Mouse (Mus musculus) Patski (cell line): ENCODE measurements around the gene Kmt2d. TPM values are rescaled to one million over a fixed set of nuclear protein-coding genes. Genes with fewer than 3 reads are reported as not detected.

Experiments used
- ATAC-seq: fragments of 100-300 bp; one replicate; pipeline ENCODE4 v1.8.0; 2021
- CTCF ChIA-PET: fragments of 350-600 bp; sonication (Branson Sonifier 250); formaldehyde crosslinking; loops from one replicate; lab custom pipeline; 2022; ENCODE audit warnings: inconsistent platforms; lab: Charles Lee
- POLR2A ChIA-PET: fragments of 350-600 bp; sonication (Branson Sonifier 250); formaldehyde crosslinking; loops from one replicate; lab custom pipeline; 2022; ENCODE audit warnings: antibody characterized with exemption, inconsistent platforms; lab: Charles Lee
- DNase-seq: peaks from one replicate; pipeline ENCODE4 v3.0.0-alpha.2; 2011; ENCODE audit warnings: low read depth, low spot score
- H3K27me3 ChIP-seq: fragments of 371-371 bp; one replicate; pipeline ENCODE4 v1.5.1; 2021
- CTCF ChIP-seq: fragments of 100-300 bp; IDR thresholded peaks from one replicate; pipeline ENCODE4 v1.5.1; 2021
- in situ Hi-C: fragments of 300-500 bp; cut with MboI; formaldehyde crosslinking; loops from 3 replicates; pipeline ENCODE4 v1.11.1; 2018; ENCODE audit warnings: low pct_unique_long_range_greater_than_20kb, mixed read lengths
- polyA plus RNA-seq: library from polyadenylated mRNA; unstranded; gene quantifications from one replicate; pipeline ENCODE4 v1.2.3, GENCODE M21; 2021

Gene Kmt2d
- polyA plus RNA-seq, 1 experiment from 2014 or later: 29.6 TPM

- no peak for DNase-seq
- ChIA-PET POLR2A (interaction anchor here (2.5 kb wide), 1 partner anchor 59 kb away, joined by 9 read pairs; no protein-coding TSS in a partner anchor), CTCF (no interaction called here)
- in situ Hi-C loops: no loop called here
- no peak for TF ChIP-seq CTCF
- no peaks in the 10 kb centered on the region for H3K27me3 ChIP-seq
- no peak for ATAC-seq
Observed at GRCm38 (mm10) chr15:98870179-98871069, 580 bp downstream of the Kmt2d start.

GRCm38 (mm10) chr15:98869342-98870178 is 1.4 kb downstream of the Kmt2d start:
- TF ChIP-seq CTCF: no peak

GRCm38 (mm10) chr15:98868346-98869063 is 2.5 kb downstream of the Kmt2d start:
- in situ Hi-C loops: no loop called here
- no peak for TF ChIP-seq CTCF
- H3K27me3 ChIP-seq: no peaks in the 10 kb centered on the region
- CTCF ChIA-PET: interaction anchor here (1.0 to 1.2 kb wide), 2 partner anchors 24 to 124 kb away, joined by 3 read pairs; no protein-coding TSS in a partner anchor
- ATAC-seq (no peak), DNase-seq (no peak)
- POLR2A ChIA-PET: interaction anchor here (0.6 to 0.7 kb wide), 2 partner anchors 11 to 23 kb away, joined by 3 to 5 read pairs; no protein-coding TSS in a partner anchor

More at GRCm38 (mm10) chr15:98869342-98870178, 1.4 kb downstream of the Kmt2d start:
- in situ Hi-C loops: no loop called here
- no peak for ATAC-seq
- POLR2A ChIA-PET: interaction anchor here (0.7 kb wide), 1 partner anchor 12 kb away, joined by 3 read pairs; no protein-coding TSS in a partner anchor
- CTCF ChIA-PET: interaction anchor here (1.2 kb wide), 1 partner anchor 23 kb away, joined by 3 read pairs; no protein-coding TSS in a partner anchor
- H3K27me3 ChIP-seq: no peaks in the 10 kb centered on the region
- no peak for DNase-seq

- TF ChIP-seq CTCF: no peak
- ChIA-PET POLR2A (no interaction called here), CTCF (interaction anchor here (1.0 kb wide), 1 partner anchor 125 kb away, joined by 3 read pairs; no protein-coding TSS in a partner anchor)
- ATAC-seq (no peak), DNase-seq (no peak)
- H3K27me3 ChIP-seq: no peaks in the 10 kb centered on the region
- in situ Hi-C loops: no loop called here
Observed at GRCm38 (mm10) chr15:98867321-98867720, 3.7 kb downstream of the Kmt2d start.

- POLR2A ChIA-PET: interaction anchor here (1.0 to 1.6 kb wide), 2 partner anchors 15 to 18 kb away, joined by 4 to 5 read pairs; no protein-coding TSS in a partner anchor
- H3K27me3 ChIP-seq: no peaks in the 10 kb centered on the region
- TF ChIP-seq CTCF: no peak
- ATAC-seq (no peak), DNase-seq (no peak)
- in situ Hi-C loops: no loop called here
- CTCF ChIA-PET: no interaction called here
Observed at GRCm38 (mm10) chr15:98866501-98866900, 4.5 kb downstream of the Kmt2d start.

GRCm38 (mm10) chr15:98865771-98866170 is 5.2 kb downstream of the Kmt2d start:
- no peak for DNase-seq
- TF ChIP-seq CTCF: no peak
- ATAC-seq: no peak
- POLR2A ChIA-PET: interaction anchor here (1.0 to 1.6 kb wide), 2 partner anchors 14 to 17 kb away, joined by 4 to 5 read pairs; no protein-coding TSS in a partner anchor
- CTCF ChIA-PET: interaction anchor here (1.3 kb wide), 1 partner anchor 16 kb away, joined by 3 read pairs; no protein-coding TSS in a partner anchor
- no peaks in the 10 kb centered on the region for H3K27me3 ChIP-seq
- in situ Hi-C loops: no loop called here

- no peak for DNase-seq
- POLR2A ChIA-PET: interaction anchor here (1.6 kb wide), 1 partner anchor 16 kb away, joined by 5 read pairs; no protein-coding TSS in a partner anchor
- no peaks in the 10 kb centered on the region for H3K27me3 ChIP-seq
- no peak for ATAC-seq
- in situ Hi-C loops: no loop called here
- CTCF ChIA-PET: interaction anchor here (1.3 kb wide), 1 partner anchor 15 kb away, joined by 3 read pairs; no protein-coding TSS in a partner anchor
- TF ChIP-seq CTCF: no peak
Observed at GRCm38 (mm10) chr15:98864951-98865350, 6.1 kb downstream of the Kmt2d start.

GRCm38 (mm10) chr15:98863451-98863958 is 7.5 kb downstream of the Kmt2d start:
- CTCF ChIA-PET: no interaction called here
- no peak for TF ChIP-seq CTCF
- POLR2A ChIA-PET: no interaction called here
- in situ Hi-C loops: no loop called here
- ATAC-seq (no peak), DNase-seq (no peak)
- H3K27me3 ChIP-seq: no peaks in the 10 kb centered on the region

GRCm38 (mm10) chr15:98861701-98862410 is 9.1 kb downstream of the Kmt2d start:
- H3K27me3 ChIP-seq: no peaks in the 10 kb centered on the region
- no peak for TF ChIP-seq CTCF
- DNase-seq (no peak), ATAC-seq (no peak)
- ChIA-PET CTCF (interaction anchor here (1.4 kb wide), 1 partner anchor 13 kb away, joined by 4 read pairs; no protein-coding TSS in a partner anchor), POLR2A (no interaction called here)
- in situ Hi-C loops: no loop called here
